Comparison of ENCODE assay signal across 8 mouse cellular contexts in genomic region chr5:66677411-66678345, GRCm38 (mm10). TPM values are rescaled to one million over a fixed set of nuclear protein-coding genes. Genes with fewer than 3 reads are reported as not detected.
DNase-seq lines count a peak whose midpoint lies in the region; ATAC-seq and TF ChIP-seq lines count a peak whose summit lies in the region.

No protein-coding gene starts in this region.

- DNase-seq in kidney, postnatal 14 days, result no peak
- DNase-seq in adrenal gland, postnatal 25 days, result peak; percentile 30
- DNase-seq in spleen, postnatal 14 days (ENCODE audit: low spot score in 2 of 2), result no peak
- DNase-seq in liver, postnatal 0 days, result no peak
- no peak for DNase-seq in ovary, postnatal 14 days (ENCODE audit: low spot score)

- H3K27ac ChIP-seq in kidney, embryonic 15.5 days, result no peak overlapping the region
- H3K27ac ChIP-seq in embryonic facial prominence, embryonic 12.5 days, result no peak overlapping the region
- no peak overlapping the region for H3K27ac ChIP-seq in limb, embryonic 13.5 days
- no peak overlapping the region for H3K27ac ChIP-seq in liver, postnatal 0 days (ENCODE audit: low read depth)

- H3K4me3 ChIP-seq in kidney, embryonic 15.5 days (replicated peaks), result no peak overlapping the region
- 0 out of 2 replicates have a peak overlapping the region, but pooled peaks have one; percentile 47 for H3K4me3 ChIP-seq in embryonic facial prominence, embryonic 12.5 days
- no peak overlapping the region for H3K4me3 ChIP-seq in limb, embryonic 13.5 days
- no peak overlapping the region for H3K4me3 ChIP-seq in liver, postnatal 0 days (ENCODE audit: low read depth, low read length)

- ATAC-seq in kidney, embryonic 15.5 days (replicated peaks; ENCODE audit: low FRiP score), result no peak
- ATAC-seq in embryonic facial prominence, embryonic 12.5 days (ENCODE audit: insufficient number of reproducible peaks, insufficient read depth, low FRiP score, low TSS enrichment), result no peak
- no peak for ATAC-seq in limb, embryonic 13.5 days (ENCODE audit: low FRiP score, low read depth)
- ATAC-seq in liver, postnatal 0 days, result no peak

- WGBS in kidney, embryonic 15.5 days, result 66% methylated on average over 21 of the region's 21 CpGs
- 78% methylated on average over 21 of the region's 21 CpGs for WGBS in embryonic facial prominence, embryonic 12.5 days
- 70% methylated on average over 21 of the region's 21 CpGs for WGBS in limb, embryonic 13.5 days
- WGBS in liver, postnatal 0 days (ENCODE audit: insufficient replicate concordance), result 73% methylated on average over 21 of the region's 21 CpGs

- H3K36me3 ChIP-seq in kidney, embryonic 15.5 days, result no peaks in the 10 kb centered on the region
- H3K36me3 ChIP-seq in embryonic facial prominence, embryonic 12.5 days, result no peaks in the 10 kb centered on the region
- no peaks in the 10 kb centered on the region; the same call in 1 of the 2 replicates for H3K36me3 ChIP-seq in limb, embryonic 13.5 days
- H3K36me3 ChIP-seq in liver, postnatal 0 days (replicated peaks; ENCODE audit: insufficient read depth, low read length), result no peaks in the 10 kb centered on the region

- TF ChIP-seq CTCF in liver, postnatal 0 days (IDR thresholded peaks at IDR 0.05; ENCODE audit: low read depth), result no peak

- no peak for TF ChIP-seq EP300 in liver, postnatal 0 days (IDR thresholded peaks at IDR 0.05; ENCODE audit: low read depth)

- no peak overlapping the region for H3K9ac ChIP-seq in kidney, embryonic 15.5 days
- H3K9ac ChIP-seq in embryonic facial prominence, embryonic 12.5 days, result no peak overlapping the region
- no peak overlapping the region for H3K9ac ChIP-seq in limb, embryonic 13.5 days
- H3K9ac ChIP-seq in liver, postnatal 0 days (replicated peaks), result no peak overlapping the region

- H3K9me3 ChIP-seq in kidney, embryonic 15.5 days (replicated peaks), result no peaks in the 10 kb centered on the region
- no peaks in the 10 kb centered on the region for H3K9me3 ChIP-seq in embryonic facial prominence, embryonic 12.5 days
- no peaks in the 10 kb centered on the region for H3K9me3 ChIP-seq in limb, embryonic 13.5 days
- no peaks in the 10 kb centered on the region for H3K9me3 ChIP-seq in liver, postnatal 0 days (ENCODE audit: low read length)

- peaks cover 28% of the 10 kb centered on the region for H3K4me1 ChIP-seq in kidney, embryonic 15.5 days
- peaks cover 17% of the 10 kb centered on the region; the same call in 1 of the 2 replicates for H3K4me1 ChIP-seq in embryonic facial prominence, embryonic 12.5 days
- H3K4me1 ChIP-seq in limb, embryonic 13.5 days, result peaks cover 27% of the 10 kb centered on the region
- H3K4me1 ChIP-seq in liver, postnatal 0 days (ENCODE audit: insufficient read depth), result 0 out of 2 replicates have a peak, but pooled peaks cover 2% of the 10 kb centered on the region

- peaks cover 47% of the 10 kb centered on the region for H3K27me3 ChIP-seq in kidney, embryonic 15.5 days
- H3K27me3 ChIP-seq in embryonic facial prominence, embryonic 12.5 days, result peaks cover 18% of the 10 kb centered on the region
- H3K27me3 ChIP-seq in limb, embryonic 13.5 days, result peaks cover 34% of the 10 kb centered on the region
- peaks cover 33% of the 10 kb centered on the region for H3K27me3 ChIP-seq in liver, postnatal 0 days (ENCODE audit: insufficient read depth, low read length)

- H3K4me2 ChIP-seq in kidney, embryonic 15.5 days, result peak overlapping the region; percentile 99
- peak overlapping the region; percentile 87 for H3K4me2 ChIP-seq in embryonic facial prominence, embryonic 12.5 days (replicated peaks)
- H3K4me2 ChIP-seq in limb, embryonic 13.5 days (replicated peaks), result peak overlapping the region; percentile 99
- no peak overlapping the region for H3K4me2 ChIP-seq in liver, postnatal 0 days (ENCODE audit: low read depth, low read length)

RNA-seq across cellular contexts. Expression of gene Uchl1, which starts 1.8 kb away (rescaled TPM):
- polyA plus RNA-seq in kidney, embryonic 15.5 days (2015; fragmentation: Nextera tagmentation; extraction: Ambion mirVana), result 67.5 and 94.5 TPM in 2 replicates
- 56.6 and 75.0 TPM in 2 replicates for total RNA-seq in adrenal gland, postnatal 25 days (2021)
- polyA plus RNA-seq in embryonic facial prominence, embryonic 12.5 days (2016; fragmentation: Nextera tagmentation; extraction: Ambion mirVana), result 141 and 184 TPM in 2 replicates
- polyA plus RNA-seq in limb, embryonic 13.5 days (2015; fragmentation: Nextera tagmentation; extraction: Ambion mirVana), result 95.3 and 95.8 TPM in 2 replicates
- 2.1 and 2.7 TPM in 2 replicates for polyA plus RNA-seq in liver, postnatal 0 days (2015; fragmentation: Nextera tagmentation; extraction: Ambion mirVana)

RNA-seq across cellular contexts. Expression of gene Apbb2, which starts 59.1 kb away (rescaled TPM):
- polyA plus RNA-seq in kidney, embryonic 15.5 days (2015; fragmentation: Nextera tagmentation; extraction: Ambion mirVana), result 57.5 and 65.4 TPM in 2 replicates
- 80.6 and 88.3 TPM in 2 replicates for total RNA-seq in adrenal gland, postnatal 25 days (2021)
- polyA plus RNA-seq in embryonic facial prominence, embryonic 12.5 days (2016; fragmentation: Nextera tagmentation; extraction: Ambion mirVana), result 52.9 and 53.2 TPM in 2 replicates
- 60.2 and 63.9 TPM in 2 replicates for polyA plus RNA-seq in limb, embryonic 13.5 days (2015; fragmentation: Nextera tagmentation; extraction: Ambion mirVana)
- 5.3 and 5.6 TPM in 2 replicates for polyA plus RNA-seq in liver, postnatal 0 days (2015; fragmentation: Nextera tagmentation; extraction: Ambion mirVana)

Comparison
In these comparisons a context has a peak if more than half of its experiments do, and no peak if none do; other contexts are left out.
1. RNA of gene Uchl1, which starts 1.8 kb away (polyA plus RNA-seq): 141 to 184 TPM in embryonic facial prominence, embryonic 12.5 days, 95.3 to 95.8 TPM in limb, embryonic 13.5 days and 67.5 to 94.5 TPM in kidney, embryonic 15.5 days; 2.1 to 2.7 TPM in liver, postnatal 0 days; every median in the first group is over 10 times any median in the second.